Mouse (Mus musculus) liver (tissue): ENCODE data around the gene Zdhhc19.

Experiments used
- DNase-seq: peaks from one replicate; pipeline ENCODE4 v3.0.0-alpha.2; 2020; ENCODE audit warnings: mixed read lengths

Gene Zdhhc19

GRCm38 (mm10) chr16:32516006-32516962 lies 20.2 kb downstream of the Zdhhc19 start:
- DNase-seq = peak; percentile 87

GRCm38 (mm10) chr16:32517785-32518481 lies 21.9 kb downstream of the Zdhhc19 start:
- no peak for DNase-seq

GRCm38 (mm10) chr16:32519656-32520371 lies 23.7 kb downstream of the Zdhhc19 start:
- DNase-seq = peak; percentile 53

- DNase-seq = peak; percentile 74
These were observed 24.3 kb downstream of the Zdhhc19 start for GRCm38 (mm10) chr16:32520372-32520748.

- DNase-seq = no peak
These were observed 26.6 kb downstream of the Zdhhc19 start for GRCm38 (mm10) chr16:32522578-32523194.

- DNase-seq = no peak
These were observed 27.6 kb downstream of the Zdhhc19 start for GRCm38 (mm10) chr16:32523462-32524243.

- no peak for DNase-seq
These were observed 28.2 kb downstream of the Zdhhc19 start for GRCm38 (mm10) chr16:32524244-32524615.

- no peak for DNase-seq
These were observed 30.8 kb downstream of the Zdhhc19 start for GRCm38 (mm10) chr16:32526906-32527305.

- no peak for DNase-seq
These were observed 37.1 kb downstream of the Zdhhc19 start for GRCm38 (mm10) chr16:32532878-32533826.

- DNase-seq = no peak
These were observed 39.2 kb downstream of the Zdhhc19 start for GRCm38 (mm10) chr16:32535157-32535751.

GRCm38 (mm10) chr16:32537867-32538660 lies 42.0 kb downstream of the Zdhhc19 start:
- no peak for DNase-seq

- peak; percentile 58 for DNase-seq
These were observed 42.7 kb downstream of the Zdhhc19 start for GRCm38 (mm10) chr16:32538761-32539255.

GRCm38 (mm10) chr16:32541338-32542179 lies 45.5 kb downstream of the Zdhhc19 start:
- DNase-seq = peak; percentile 52

- DNase-seq = no peak
These were observed 47.4 kb downstream of the Zdhhc19 start for GRCm38 (mm10) chr16:32543422-32543821.

- peak; percentile 47 for DNase-seq
These were observed 51.3 kb downstream of the Zdhhc19 start for GRCm38 (mm10) chr16:32547156-32548068.

- no peak for DNase-seq
These were observed 54.0 kb downstream of the Zdhhc19 start for GRCm38 (mm10) chr16:32550084-32550483.

GRCm38 (mm10) chr16:32550487-32550886 lies 54.4 kb downstream of the Zdhhc19 start:
- DNase-seq = no peak
